Mouse (Mus musculus) heart, postnatal 0 days (tissue): ENCODE measurements around the gene Angel2. TPM values are rescaled to one million over a fixed set of nuclear protein-coding genes. Genes with fewer than 3 reads are reported as not detected.
A peak's percentile ranks its signal among the peaks of the same experiment; 100 is the strongest.

Source experiments
- ATAC-seq: fragments of 200-750 bp; cut with Nextera tagmentation; 2 replicates; pipeline ENCODE4 v1.8.0; 2017; ENCODE audit warnings: low read depth, moderate number of reproducible peaks, moderate library complexity; ENCODE audit not compliant: insufficient read depth
- DNase-seq: peaks from one replicate; pipeline ENCODE4 v3.0.0-alpha.2; 2016; ENCODE audit warnings: low spot score
- H3K27ac ChIP-seq: fragments of 300-500 bp; sonication (generic); 2 replicates; pipeline ENCODE4 v1.5.1; 2014; ENCODE audit warnings: low read depth, mild to moderate bottlenecking
- H3K27me3 ChIP-seq: fragments of 300-500 bp; sonication (generic); 2 replicates; pipeline ENCODE4 v1.6.1; 2014; ENCODE audit warnings: low read length, mixed read lengths; ENCODE audit not compliant: control insufficient read depth, insufficient read depth
- H3K36me3 ChIP-seq: fragments of 300-500 bp; sonication (generic); replicated peaks from 2 replicates; pipeline ENCODE4 v1.6.1; 2014; ENCODE audit warnings: low read length, mixed read lengths; ENCODE audit not compliant: control insufficient read depth, insufficient read depth
- H3K4me1 ChIP-seq: fragments of 300-500 bp; sonication (generic); 2 replicates; pipeline ENCODE4 v1.6.1; 2014; ENCODE audit warnings: antibody characterized with exemption; ENCODE audit not compliant: control insufficient read depth, insufficient read depth
- H3K4me2 ChIP-seq: fragments of 300-500 bp; sonication (generic); 2 replicates; pipeline ENCODE4 v1.6.1; 2014; ENCODE audit warnings: low read depth, mild to moderate bottlenecking, low read length, moderate library complexity
- H3K4me3 ChIP-seq: fragments of 300-500 bp; sonication (generic); 2 replicates; pipeline ENCODE4 v1.5.1; 2014; ENCODE audit warnings: low read depth, low read length
- H3K9ac ChIP-seq: fragments of 300-500 bp; sonication (generic); replicated peaks from 2 replicates; pipeline ENCODE4 v1.6.1; 2014; ENCODE audit warnings: low read depth, low read length, mixed read lengths
- H3K9me3 ChIP-seq: fragments of 300-500 bp; sonication (generic); replicated peaks from 2 replicates; pipeline ENCODE4 v1.6.1; 2016; ENCODE audit warnings: low read length; ENCODE audit not compliant: control insufficient read depth
- CTCF ChIP-seq: IDR thresholded peaks from 2 replicates; pipeline ENCODE4 v1.5.1; 2016; ENCODE audit warnings: antibody characterized with exemption, control low read depth, low read depth
- EP300 ChIP-seq: IDR thresholded peaks from 2 replicates; pipeline ENCODE4 v1.6.1; 2016; ENCODE audit warnings: antibody characterized with exemption, low read depth
- WGBS: fragments of 180-500 bp; shearing (Covaris S2); extraction: QIAGEN DNeasy Blood & Tissue Kit; methylation state at CpG from one replicate; pipeline ENCODE4 v1.1.7; 2014; 5-methylcytosine and 5-hydroxymethylcytosine counted together
- polyA plus RNA-seq: library from polyadenylated mRNA; unstranded; fragments of >200 nt; fragmentation: Nextera tagmentation; extraction: Ambion mirVana; gene quantifications from 2 replicates; pipeline ENCODE4 v1.2.1, GENCODE M21; 2015
- total RNA-seq: library from RNA; depleted of rRNA; stranded (reverse); fragments of >200 nt; gene quantifications from 2 replicates; pipeline ENCODE4 v1.2.3, GENCODE M21; 2014; ENCODE audit warnings: low replicate concordance

Gene Angel2
- total and polyA plus RNA-seq, 2 experiments from 2014 or later = 23.8 to 25.1 TPM

- H3K9me3 ChIP-seq = no peaks in the 10 kb centered on the region
- TF ChIP-seq EP300 (no peak), CTCF (no peak)
- no peak overlapping the region for H3K4me2 ChIP-seq
- H3K9ac ChIP-seq = no peak overlapping the region
- H3K36me3 ChIP-seq = peaks cover 13% of the 10 kb centered on the region
- no peak overlapping the region for H3K27ac ChIP-seq
- 92% methylated on average over 3 of the region's 3 CpGs for WGBS
- H3K27me3 ChIP-seq = no peaks in the 10 kb centered on the region
- DNase-seq = no peak
- no peak for ATAC-seq
- H3K4me1 ChIP-seq = no peaks in the 10 kb centered on the region; the same call in 1 of the 2 replicates
- no peak overlapping the region for H3K4me3 ChIP-seq
These were observed 20.8 kb upstream of the Angel2 start for GRCm38 (mm10) chr1:190904136-190904535.

GRCm38 (mm10) chr1:190904714-190905113, 20.2 kb upstream of the Angel2 start:
- TF ChIP-seq EP300 (no peak), CTCF (no peak)
- WGBS = 92% methylated on average over 16 of the region's 16 CpGs
- Histone ChIP-seq H3K4me3 (no peak overlapping the region), H3K36me3 (peaks cover 13% of the 10 kb centered on the region), H3K27me3 (no peaks in the 10 kb centered on the region), H3K9me3 (no peaks in the 10 kb centered on the region), H3K4me2 (no peak overlapping the region), H3K4me1 (no peaks in the 10 kb centered on the region; the same call in 1 of the 2 replicates), H3K9ac (no peak overlapping the region), H3K27ac (no peak overlapping the region)
- DNase-seq (no peak), ATAC-seq (no peak)

- no peak for ATAC-seq
These were observed 14.1 kb upstream of the Angel2 start for GRCm38 (mm10) chr1:190910836-190911235.

GRCm38 (mm10) chr1:190911415-190912123, 13.3 kb upstream of the Angel2 start, which contains the start of gene Rps6kc1:
Rps6kc1 (minus strand) TSS chr1:190911770.
- ATAC-seq = peak; percentile 91
- H3K4me2 ChIP-seq = peak within 1 kb of the TSS; percentile 84
- H3K9ac ChIP-seq = peak within 1 kb of the TSS; percentile 66
- no peaks in the 10 kb centered on the region for H3K36me3 ChIP-seq
- peak within 1 kb of the TSS; percentile 67 for H3K4me3 ChIP-seq
- H3K27me3 ChIP-seq = no peaks in the 10 kb centered on the region
- H3K4me1 ChIP-seq = peaks cover 13% of the 10 kb centered on the region
- no peaks in the 10 kb centered on the region for H3K9me3 ChIP-seq
- peak within 1 kb of the TSS; percentile 28 for H3K27ac ChIP-seq
- under 1% methylated on average over 47 of the region's 47 CpGs for WGBS
- no peak for TF ChIP-seq CTCF
- no peak for TF ChIP-seq EP300
- peak; percentile 60 for DNase-seq

More at GRCm38 (mm10) chr1:190910836-190911235, 14.1 kb upstream of the Angel2 start:
- Histone ChIP-seq H3K9ac (peak overlapping the region; percentile 66), H3K27me3 (no peaks in the 10 kb centered on the region), H3K4me3 (peak overlapping the region; percentile 67), H3K4me1 (peaks cover 13% of the 10 kb centered on the region), H3K4me2 (peak overlapping the region; percentile 84), H3K27ac (no peak overlapping the region), H3K36me3 (no peaks in the 10 kb centered on the region), H3K9me3 (no peaks in the 10 kb centered on the region)
- no peak for DNase-seq
- TF ChIP-seq EP300 = no peak
- no peak for TF ChIP-seq CTCF
- WGBS = 72% methylated on average over 6 of the region's 6 CpGs

- no peak overlapping the region for H3K9ac ChIP-seq
- TF ChIP-seq CTCF (peak; percentile 9; the same call in 1 of the 2 replicates), EP300 (no peak)
- ATAC-seq = no peak
- no peak overlapping the region for H3K27ac ChIP-seq
- no peaks in the 10 kb centered on the region for H3K27me3 ChIP-seq
- no peak overlapping the region for H3K4me2 ChIP-seq
- no peak for DNase-seq
- 41% methylated on average over 1 of the region's 1 CpGs for WGBS
- no peak overlapping the region for H3K4me3 ChIP-seq
- H3K4me1 ChIP-seq = peaks cover 13% of the 10 kb centered on the region
- no peaks in the 10 kb centered on the region for H3K9me3 ChIP-seq
- no peaks in the 10 kb centered on the region for H3K36me3 ChIP-seq
These were observed 12.3 kb upstream of the Angel2 start for GRCm38 (mm10) chr1:190912623-190913022.

- H3K4me1 ChIP-seq = no peaks in the 10 kb centered on the region
- H3K9me3 ChIP-seq = no peaks in the 10 kb centered on the region
- no peak overlapping the region for H3K4me2 ChIP-seq
- H3K27me3 ChIP-seq = no peaks in the 10 kb centered on the region
- no peak for TF ChIP-seq CTCF
- TF ChIP-seq EP300 = no peak
- ATAC-seq = no peak
- DNase-seq = no peak
- no peak overlapping the region for H3K27ac ChIP-seq
- H3K36me3 ChIP-seq = no peaks in the 10 kb centered on the region
- H3K4me3 ChIP-seq = no peak overlapping the region
- H3K9ac ChIP-seq = no peak overlapping the region
- WGBS = 36% methylated on average over 7 of the region's 7 CpGs
These were observed 6.0 kb upstream of the Angel2 start for GRCm38 (mm10) chr1:190918938-190919337.
